Mouse (Mus musculus): ENCODE data around the gene Dstn. TPM values are rescaled to one million over a fixed set of nuclear protein-coding genes. Genes with fewer than 3 reads are reported as not detected.

Dstn gene
- total and polyA plus RNA-seq, 2 experiments from 2014 or later, result 627 to 913 TPM

DNA sequence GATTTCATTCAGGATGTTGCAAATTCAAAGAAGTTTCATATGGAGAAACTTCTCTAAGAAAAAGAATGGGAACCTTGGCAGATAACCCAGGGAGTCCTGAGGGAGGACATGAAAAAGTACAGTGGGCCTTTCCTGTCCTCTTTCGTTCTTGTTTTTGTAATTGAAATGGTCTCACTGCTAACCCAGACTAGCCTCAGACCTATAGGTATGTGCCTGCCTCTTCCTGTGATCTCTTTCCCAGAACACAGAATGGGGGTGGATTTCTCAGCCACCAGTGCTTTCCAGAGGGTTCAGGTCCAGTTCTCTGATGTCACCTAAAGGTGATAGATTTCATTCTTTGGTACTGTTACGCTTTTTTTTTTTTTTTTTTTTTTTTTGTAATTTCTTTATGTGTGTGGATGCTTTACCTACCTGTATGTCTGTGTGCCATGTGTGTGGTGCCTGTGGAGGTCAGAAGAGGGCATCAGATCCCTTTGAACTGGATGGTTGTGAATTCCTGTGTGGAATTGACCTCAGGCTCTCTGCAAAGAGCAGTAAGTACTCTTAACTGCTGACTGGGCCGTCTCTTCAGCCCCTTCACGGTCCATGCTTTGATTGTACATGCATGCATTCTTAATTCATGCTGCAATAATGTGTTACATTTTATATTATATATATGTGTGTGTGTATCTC is 3.8 kb downstream of the Dstn start:
- H3K27me3 ChIP-seq (ENCODE audit: control insufficient read depth, insufficient read depth, low read length), result no peaks in the 10 kb centered on the region
- peaks cover 44% of the 10 kb centered on the region for H3K4me1 ChIP-seq (ENCODE audit: control insufficient read depth, insufficient read depth)
- peak overlapping the region; percentile 71; the same call in 1 of the 2 replicates for H3K4me2 ChIP-seq (ENCODE audit: low read depth, low read length)
- DNase-seq (ENCODE audit: low spot score), result no peak
- H3K4me3 ChIP-seq (ENCODE audit: low read depth, low read length), result no peak overlapping the region
- no peak overlapping the region for H3K9ac ChIP-seq (replicated peaks; ENCODE audit: low read depth, low read length)
- 0 out of 2 replicates have a peak overlapping the region, but pooled peaks have one; percentile 20 for H3K27ac ChIP-seq (ENCODE audit: low read depth)
- H3K36me3 ChIP-seq (replicated peaks; ENCODE audit: control insufficient read depth, insufficient read depth, low read length), result no peaks in the 10 kb centered on the region
- TF ChIP-seq CTCF (IDR thresholded peaks at IDR 0.05; ENCODE audit: low read depth) (peak; percentile 30), EP300 (IDR thresholded peaks at IDR 0.05; ENCODE audit: low read depth) (no peak)
- no peaks in the 10 kb centered on the region for H3K9me3 ChIP-seq (replicated peaks; ENCODE audit: control insufficient read depth, low read length)
- 33% methylated on average over 4 of the region's 4 CpGs for WGBS
- no peak for ATAC-seq (ENCODE audit: insufficient read depth, low read depth)

DNA sequence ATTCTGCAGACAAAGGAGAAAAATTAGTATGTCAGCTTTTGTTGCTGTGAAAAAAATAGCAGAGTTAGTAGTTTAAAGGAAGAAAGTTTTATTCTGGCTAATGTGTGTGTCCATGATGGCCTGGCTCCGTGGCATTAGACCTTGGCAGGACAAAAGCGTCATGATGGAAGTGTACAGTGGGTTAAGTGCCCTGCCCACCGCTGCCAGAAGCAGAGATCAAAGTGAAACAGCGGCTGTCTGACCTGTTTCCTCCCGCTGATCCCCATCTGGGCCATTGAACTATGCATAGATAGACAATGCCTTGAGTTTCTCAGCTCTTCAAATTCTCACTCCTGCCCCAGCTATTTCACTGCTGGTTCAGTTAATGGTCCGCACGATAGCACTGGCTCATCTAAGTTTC is 9.0 kb downstream of the Dstn start:
- no peaks in the 10 kb centered on the region for H3K36me3 ChIP-seq (replicated peaks; ENCODE audit: control insufficient read depth, insufficient read depth, low read length)
- TF ChIP-seq EP300 (IDR thresholded peaks at IDR 0.05; ENCODE audit: low read depth) (no peak), CTCF (IDR thresholded peaks at IDR 0.05; ENCODE audit: low read depth) (no peak)
- peak overlapping the region; percentile 55 for H3K4me2 ChIP-seq (ENCODE audit: low read depth, low read length)
- H3K9me3 ChIP-seq (replicated peaks; ENCODE audit: control insufficient read depth, low read length), result no peaks in the 10 kb centered on the region
- H3K9ac ChIP-seq (replicated peaks; ENCODE audit: low read depth, low read length), result 0 out of 2 replicates have a peak overlapping the region, but pooled peaks have one; percentile 43
- peaks cover 31% of the 10 kb centered on the region for H3K4me1 ChIP-seq (ENCODE audit: control insufficient read depth, insufficient read depth)
- no peaks in the 10 kb centered on the region for H3K27me3 ChIP-seq (ENCODE audit: control insufficient read depth, insufficient read depth, low read length)
- H3K4me3 ChIP-seq (ENCODE audit: low read depth, low read length), result peak overlapping the region; percentile 22; the same call in 1 of the 2 replicates
- 21% methylated on average over 7 of the region's 7 CpGs for WGBS
- DNase-seq (ENCODE audit: low spot score) (no peak), ATAC-seq (ENCODE audit: insufficient read depth, low read depth) (peak; percentile 50; the same call in 1 of the 2 replicates)
- peak overlapping the region; percentile 83 for H3K27ac ChIP-seq (ENCODE audit: low read depth)

GRCm38 (mm10) chr2:143925826-143926225 is 10.7 kb downstream of the Dstn start:
- Histone ChIP-seq H3K9me3 (replicated peaks; ENCODE audit: control insufficient read depth, low read length) (no peaks in the 10 kb centered on the region), H3K27ac (ENCODE audit: low read depth) (no peak overlapping the region), H3K4me1 (ENCODE audit: control insufficient read depth, insufficient read depth) (peaks cover 22% of the 10 kb centered on the region), H3K36me3 (replicated peaks; ENCODE audit: control insufficient read depth, insufficient read depth, low read length) (no peaks in the 10 kb centered on the region), H3K9ac (replicated peaks; ENCODE audit: low read depth, low read length) (no peak overlapping the region), H3K4me2 (ENCODE audit: low read depth, low read length) (no peak overlapping the region), H3K4me3 (ENCODE audit: low read depth, low read length) (no peak overlapping the region), H3K27me3 (ENCODE audit: control insufficient read depth, insufficient read depth, low read length) (no peaks in the 10 kb centered on the region)
- no peak for ATAC-seq (ENCODE audit: insufficient read depth, low read depth)
- no peak for TF ChIP-seq CTCF (IDR thresholded peaks at IDR 0.05; ENCODE audit: low read depth)
- 86% methylated on average over 6 of the region's 6 CpGs for WGBS
- DNase-seq (ENCODE audit: low spot score), result no peak

- WGBS, result 45% methylated on average over 3 of the region's 3 CpGs
- no peaks in the 10 kb centered on the region for H3K27me3 ChIP-seq (ENCODE audit: control insufficient read depth, insufficient read depth, low read length)
- DNase-seq (ENCODE audit: low spot score), result no peak
- no peak for ATAC-seq (ENCODE audit: insufficient read depth, low read depth)
- H3K4me2 ChIP-seq (ENCODE audit: low read depth, low read length), result no peak overlapping the region
- TF ChIP-seq EP300 (IDR thresholded peaks at IDR 0.05; ENCODE audit: low read depth), result no peak
- TF ChIP-seq CTCF (IDR thresholded peaks at IDR 0.05; ENCODE audit: low read depth), result no peak
- no peak overlapping the region for H3K4me3 ChIP-seq (ENCODE audit: low read depth, low read length)
- H3K9ac ChIP-seq (replicated peaks; ENCODE audit: low read depth, low read length), result no peak overlapping the region
- no peak overlapping the region for H3K27ac ChIP-seq (ENCODE audit: low read depth)
- H3K9me3 ChIP-seq (replicated peaks; ENCODE audit: control insufficient read depth, low read length), result no peaks in the 10 kb centered on the region
- H3K4me1 ChIP-seq (ENCODE audit: control insufficient read depth, insufficient read depth), result peaks cover 8% of the 10 kb centered on the region
- no peaks in the 10 kb centered on the region for H3K36me3 ChIP-seq (replicated peaks; ENCODE audit: control insufficient read depth, insufficient read depth, low read length)
These were observed 14.6 kb downstream of the Dstn start for GRCm38 (mm10) chr2:143929607-143930311.

GRCm38 (mm10) chr2:143932340-143932873 is 17.3 kb downstream of the Dstn start:
- Histone ChIP-seq H3K9ac (replicated peaks; ENCODE audit: low read depth, low read length) (no peak overlapping the region), H3K27me3 (ENCODE audit: control insufficient read depth, insufficient read depth, low read length) (no peaks in the 10 kb centered on the region), H3K27ac (ENCODE audit: low read depth) (peak overlapping the region; percentile 48; the same call in 1 of the 2 replicates), H3K4me3 (ENCODE audit: low read depth, low read length) (no peak overlapping the region), H3K4me1 (ENCODE audit: control insufficient read depth, insufficient read depth) (peaks cover 9% of the 10 kb centered on the region), H3K36me3 (replicated peaks; ENCODE audit: control insufficient read depth, insufficient read depth, low read length) (no peaks in the 10 kb centered on the region), H3K4me2 (ENCODE audit: low read depth, low read length) (0 out of 2 replicates have a peak overlapping the region, but pooled peaks have one; percentile 6), H3K9me3 (replicated peaks; ENCODE audit: control insufficient read depth, low read length) (no peaks in the 10 kb centered on the region)
- WGBS, result 51% methylated on average over 12 of the region's 12 CpGs
- DNase-seq (ENCODE audit: low spot score), result no peak
- TF ChIP-seq CTCF (IDR thresholded peaks at IDR 0.05; ENCODE audit: low read depth) (no peak), EP300 (IDR thresholded peaks at IDR 0.05; ENCODE audit: low read depth) (no peak)
- no peak for ATAC-seq (ENCODE audit: insufficient read depth, low read depth)
